Mouse (Mus musculus) heart, adult 2 months (tissue): Measurements from ENCODE around the gene Spata31d1b.
A peak's percentile ranks its signal among the peaks of the same experiment; 100 is the strongest.

ENCODE experiments used
- CTCF ChIP-seq: fragments of 200-600 bp; IDR thresholded peaks from 2 replicates; pipeline ENCODE4 v1.8.1; 2022; ENCODE audit warnings: antibody characterized with exemption, mild to moderate bottlenecking, moderate library complexity
- EP300 ChIP-seq: fragments of 200-500 bp; IDR thresholded peaks from 2 replicates; pipeline ENCODE4 v1.6.1; 2011; ENCODE audit warnings: low read depth, low read length, control low read depth; ENCODE audit not compliant: insufficient read depth
- POLR2A ChIP-seq: fragments of 200-500 bp; IDR thresholded peaks from 2 replicates; pipeline ENCODE4 v1.6.1; 2011; ENCODE audit warnings: mild to moderate bottlenecking, low read depth, low read length, control low read depth; ENCODE audit not compliant: insufficient read depth

GRCm38 (mm10) chr13:59741697-59742096, 29.6 kb downstream of the Spata31d1b start:
- TF ChIP-seq CTCF (peak; percentile 57), POLR2A (no peak), EP300 (no peak)
